Mouse (Mus musculus): ENCODE data around the gene Zfp706.
"Not testable (repeated sequence)": the region's sequence is repeated elsewhere in the genome, so short reads cannot be mapped to it uniquely, and the experiment has no call there.

The Zfp706 gene

DNA sequence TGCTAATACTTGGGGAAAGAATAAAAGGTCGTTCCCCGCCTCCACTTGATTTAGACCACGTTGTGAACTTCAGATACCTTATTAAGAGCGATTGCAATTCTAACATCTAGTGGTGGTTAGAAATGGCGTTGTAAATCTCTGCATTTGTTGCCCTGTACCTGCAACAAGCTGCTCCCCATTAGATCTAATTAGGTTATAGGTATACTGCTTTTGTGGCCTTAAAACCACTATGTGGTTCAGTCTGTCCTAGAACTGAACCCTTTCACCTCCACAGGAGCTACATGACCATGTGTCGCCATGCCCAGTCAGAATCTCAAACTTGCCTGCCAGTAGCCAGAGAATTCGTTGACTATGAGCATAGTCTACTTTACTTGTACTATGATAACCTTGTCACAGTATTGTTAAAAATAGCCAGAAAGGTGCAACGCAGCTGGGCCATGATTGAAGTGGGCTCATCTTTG is 416 bp upstream of the Zfp706 start:
- DNase-seq, result no peak

DNA sequence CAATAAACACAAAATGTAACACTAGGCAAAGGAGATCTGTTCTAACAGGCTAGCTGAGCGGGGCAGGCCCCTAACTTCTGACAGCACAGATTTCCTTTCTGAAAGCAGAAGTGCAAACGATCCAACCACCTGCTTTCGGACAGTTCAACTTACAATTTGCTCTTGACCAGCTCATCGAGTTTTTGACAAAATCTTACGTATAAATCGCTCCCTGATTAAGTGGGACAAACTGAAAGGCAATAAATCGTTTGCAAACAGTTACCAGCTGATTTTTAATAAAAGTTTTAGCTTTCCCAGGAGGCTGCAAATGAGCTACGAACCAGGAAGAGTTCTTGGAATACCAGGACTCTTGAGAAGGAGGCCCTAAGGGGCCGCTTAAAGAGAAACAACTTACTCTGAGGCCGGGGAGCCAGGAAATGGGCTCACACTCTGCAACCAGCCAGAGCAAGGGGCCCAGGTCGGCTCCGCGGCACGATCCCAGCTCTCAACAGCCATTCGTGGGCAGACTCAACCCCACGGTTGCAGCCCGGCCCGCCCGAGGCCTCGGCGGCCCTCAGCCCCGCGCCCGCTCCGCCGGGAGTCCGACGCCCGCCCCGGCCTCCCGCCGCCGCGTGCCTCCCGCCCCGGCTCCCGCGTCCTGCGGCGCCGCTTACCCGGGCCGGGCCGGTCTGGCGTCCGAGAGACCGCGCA is 953 bp downstream of the Zfp706 start:
- peak in 1 of 2 experiments; percentile 11 for DNase-seq

DNA sequence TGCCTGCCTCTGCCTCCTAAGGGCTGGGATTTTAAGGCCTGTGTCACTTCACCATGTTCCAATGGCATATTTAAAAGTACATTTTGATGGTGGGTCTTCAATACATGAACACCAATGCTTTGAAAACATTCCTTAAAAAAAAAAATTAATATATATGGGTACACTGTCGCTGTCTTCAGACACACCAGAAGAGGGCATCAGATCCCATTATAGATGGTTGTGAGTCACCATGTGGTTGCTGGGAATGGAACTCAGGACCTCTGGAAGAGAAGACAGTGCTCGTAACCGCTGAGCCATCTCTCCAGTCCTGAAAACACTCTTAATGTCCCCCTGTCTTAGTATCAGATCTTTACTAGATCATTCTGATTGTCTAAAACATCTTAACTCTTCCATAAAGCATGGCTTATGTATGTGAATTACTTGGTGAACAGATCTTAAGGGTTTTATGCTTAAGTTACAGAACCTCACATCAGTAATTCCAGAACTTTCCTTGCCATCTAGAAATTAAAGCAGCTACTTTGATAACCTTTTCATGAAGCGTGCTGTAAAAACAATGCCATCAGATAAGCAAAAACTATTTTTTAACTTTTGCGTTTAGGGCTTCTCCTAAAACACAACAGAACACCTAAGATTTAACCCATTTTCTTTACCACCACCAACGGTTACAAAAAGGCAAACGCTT is 1.6 kb downstream of the Zfp706 start:
- DNase-seq, result no peak

DNA sequence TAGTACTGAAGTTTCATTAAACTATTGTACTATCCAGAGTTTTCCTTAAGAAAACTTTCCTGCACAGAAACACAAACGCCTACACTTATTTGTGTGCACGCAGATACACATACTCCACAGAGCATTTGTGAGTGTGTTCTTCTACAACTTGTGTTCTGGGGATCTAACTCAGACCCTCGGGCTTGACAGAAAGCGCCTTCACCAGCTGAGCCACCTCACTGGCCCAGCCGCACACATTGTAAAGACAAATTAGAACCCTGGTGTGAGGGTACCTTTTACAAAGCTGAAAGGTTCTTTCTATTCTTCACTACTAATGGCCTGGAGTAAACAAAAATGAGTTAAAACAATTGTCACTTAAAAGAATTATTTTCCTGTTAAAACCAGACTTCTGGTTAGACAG is 2.7 kb downstream of the Zfp706 start:
- DNase-seq, result no peak

DNA sequence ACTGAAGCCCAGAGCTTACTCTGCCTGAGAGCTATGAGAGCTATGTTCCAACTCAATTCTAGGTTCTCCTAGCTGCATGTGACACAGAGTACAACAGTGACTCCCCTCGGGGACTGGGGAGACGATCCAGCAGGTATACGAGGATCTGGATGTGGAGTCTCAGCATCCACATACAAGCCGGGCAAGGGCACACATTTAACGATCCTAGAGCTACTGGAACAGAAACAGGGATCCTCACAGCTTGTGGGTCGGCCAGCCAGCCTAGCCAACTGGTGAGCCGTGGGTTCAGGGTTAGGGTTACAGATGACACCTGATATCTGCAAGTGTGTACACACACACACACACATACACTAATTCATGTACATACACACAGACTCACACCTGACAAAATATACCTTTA is 5.3 kb downstream of the Zfp706 start:
- DNase-seq, result no peak

DNA sequence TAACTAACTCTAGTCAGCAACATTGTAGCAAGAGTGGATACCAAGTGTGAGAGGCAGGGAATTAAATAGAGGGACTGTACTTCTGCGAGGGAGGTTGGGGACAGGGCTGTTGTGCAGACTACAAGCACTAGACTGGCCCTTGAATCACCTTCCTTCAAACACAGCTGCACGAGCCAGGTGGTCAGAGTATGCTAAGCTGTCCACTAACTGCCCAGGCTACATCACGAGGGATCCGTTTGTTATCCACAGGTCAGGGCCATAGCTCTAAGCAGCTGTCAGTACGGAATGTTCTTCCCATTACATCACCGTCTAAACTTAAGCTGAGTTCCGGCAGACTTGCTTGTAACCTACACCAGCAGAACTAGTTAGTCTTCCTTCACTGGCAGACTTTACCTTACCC is 8.0 kb downstream of the Zfp706 start:
- not testable (repeated sequence) for DNase-seq

DNA sequence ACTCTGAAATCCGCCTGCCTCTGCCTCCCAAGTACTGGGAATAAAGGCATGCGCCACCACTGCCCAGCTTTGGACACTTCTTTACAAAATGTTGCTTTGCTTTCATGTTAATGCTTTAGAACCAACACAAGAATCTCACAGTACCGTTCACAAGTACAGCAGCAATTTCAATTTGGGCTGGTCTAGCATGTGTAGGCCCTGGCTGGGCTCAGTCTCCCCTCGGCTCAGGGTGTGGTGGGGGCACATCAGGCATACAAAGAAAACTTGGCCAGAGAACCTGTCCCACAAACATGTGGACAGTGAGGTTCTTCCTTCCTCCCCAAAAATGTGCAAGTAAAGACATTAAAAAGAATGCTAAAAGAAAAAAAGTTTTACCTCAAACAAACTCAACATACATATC is 12.4 kb downstream of the Zfp706 start:
- DNase-seq, result no peak

DNA sequence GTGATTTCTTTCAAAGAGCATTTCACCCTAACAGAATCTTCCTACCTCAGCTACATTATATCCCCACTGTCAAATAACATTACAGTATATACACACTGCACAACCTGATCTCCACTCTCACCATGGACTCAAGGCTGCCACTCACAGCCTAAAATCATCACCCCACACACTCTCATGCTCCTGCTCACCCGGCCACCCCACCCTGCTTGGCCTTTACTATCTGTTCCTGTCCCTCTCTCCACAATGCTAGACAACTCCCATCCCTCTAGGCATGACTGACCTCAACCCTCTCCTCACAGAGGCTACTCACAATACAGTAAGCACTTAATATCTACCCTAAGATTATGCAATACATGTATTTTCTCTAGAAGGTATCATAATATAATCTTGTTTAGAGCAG is 12.9 kb downstream of the Zfp706 start:
- no peak for DNase-seq

DNA sequence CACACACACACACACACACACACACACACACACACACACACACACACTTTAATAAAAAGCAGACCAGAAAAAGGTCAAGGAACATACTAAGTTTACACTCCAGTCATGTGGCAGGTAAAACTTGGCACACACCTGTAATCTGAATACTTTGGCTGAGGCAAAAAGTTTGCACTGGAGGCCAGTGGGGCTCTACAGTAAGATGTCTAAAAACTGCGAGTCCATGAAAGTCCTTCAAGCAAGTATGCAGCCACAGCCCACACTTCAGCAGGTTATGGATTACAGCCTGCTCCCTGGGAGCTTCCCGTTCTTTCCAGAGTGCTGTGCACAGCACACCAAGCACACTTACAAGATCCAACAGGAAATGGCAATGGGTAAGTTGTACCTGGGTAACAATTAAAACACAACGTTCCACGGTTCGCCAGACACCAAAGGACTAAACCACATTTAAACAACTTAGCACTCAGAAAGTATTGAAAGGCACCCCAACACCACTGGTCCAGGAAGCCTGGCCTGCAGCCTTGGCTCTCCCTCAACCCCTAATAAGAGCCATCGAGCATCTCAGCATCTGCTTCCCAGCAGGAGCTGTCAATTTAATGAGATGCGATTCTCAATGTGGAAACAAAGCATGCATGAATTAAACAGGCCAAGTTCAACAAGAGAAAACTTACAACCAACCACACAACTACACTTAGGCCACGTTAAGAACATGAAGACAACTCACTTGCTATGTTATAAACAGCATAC is 14.0 kb downstream of the Zfp706 start:
- DNase-seq, result no peak

DNA sequence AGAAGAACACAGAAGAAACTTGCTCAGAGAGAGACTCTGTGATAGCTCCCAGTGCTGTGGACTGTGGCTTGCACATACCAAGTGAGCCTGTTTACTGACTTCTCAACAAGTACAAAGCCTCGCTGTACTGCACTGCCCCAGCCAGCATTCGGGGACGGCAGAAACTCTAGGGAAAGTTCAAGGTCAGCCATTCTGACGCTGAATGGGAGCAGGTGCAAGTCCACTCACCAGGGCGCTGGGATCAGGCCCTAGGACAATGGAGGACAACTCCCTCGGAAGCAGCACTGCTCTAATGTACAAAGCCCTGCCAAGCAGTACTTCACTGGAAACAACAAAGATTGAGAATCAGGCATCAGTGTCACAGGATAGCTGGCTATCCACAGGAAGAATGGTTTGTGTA is 16.2 kb downstream of the Zfp706 start:
- DNase-seq, result no peak

DNA sequence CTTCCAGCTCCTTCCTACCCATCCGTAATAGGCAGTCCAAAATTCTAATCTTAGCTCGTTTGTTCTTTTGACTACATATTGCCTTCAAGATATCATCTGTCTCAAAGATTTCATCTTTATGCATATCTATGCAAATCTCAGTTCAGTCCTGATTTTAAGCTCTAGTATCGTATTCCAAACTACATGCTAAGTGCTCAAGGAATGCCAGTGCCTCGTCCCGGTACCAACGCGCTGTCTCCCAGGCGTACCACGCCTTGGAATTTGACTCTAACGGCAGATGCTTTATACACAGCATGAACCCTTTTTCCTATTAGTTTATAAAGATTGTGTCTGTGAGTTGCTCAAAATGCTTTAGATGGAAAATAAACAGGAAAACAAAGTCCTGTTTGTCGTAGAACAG is 17.7 kb downstream of the Zfp706 start:
- DNase-seq, result no peak

DNA sequence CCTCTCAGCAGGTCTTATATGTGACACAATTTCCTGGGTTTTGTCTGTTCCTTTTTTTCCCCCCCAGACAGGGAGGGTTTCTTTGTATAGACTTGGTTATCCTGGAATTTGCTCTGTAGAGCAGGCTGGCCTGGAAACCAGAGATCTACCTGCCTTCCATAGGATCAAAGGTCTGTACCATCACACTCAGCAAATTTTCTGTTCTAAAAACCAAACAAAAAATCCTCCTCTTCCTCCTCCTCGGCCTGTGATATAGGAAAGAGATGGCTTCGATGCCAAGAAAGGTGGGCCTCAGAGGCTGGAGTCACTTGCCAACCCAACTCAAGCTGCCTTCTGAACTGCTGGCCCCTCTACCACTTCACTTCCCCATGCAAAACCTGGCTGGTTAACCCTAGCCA is 18.9 kb downstream of the Zfp706 start:
- no peak for DNase-seq

DNA sequence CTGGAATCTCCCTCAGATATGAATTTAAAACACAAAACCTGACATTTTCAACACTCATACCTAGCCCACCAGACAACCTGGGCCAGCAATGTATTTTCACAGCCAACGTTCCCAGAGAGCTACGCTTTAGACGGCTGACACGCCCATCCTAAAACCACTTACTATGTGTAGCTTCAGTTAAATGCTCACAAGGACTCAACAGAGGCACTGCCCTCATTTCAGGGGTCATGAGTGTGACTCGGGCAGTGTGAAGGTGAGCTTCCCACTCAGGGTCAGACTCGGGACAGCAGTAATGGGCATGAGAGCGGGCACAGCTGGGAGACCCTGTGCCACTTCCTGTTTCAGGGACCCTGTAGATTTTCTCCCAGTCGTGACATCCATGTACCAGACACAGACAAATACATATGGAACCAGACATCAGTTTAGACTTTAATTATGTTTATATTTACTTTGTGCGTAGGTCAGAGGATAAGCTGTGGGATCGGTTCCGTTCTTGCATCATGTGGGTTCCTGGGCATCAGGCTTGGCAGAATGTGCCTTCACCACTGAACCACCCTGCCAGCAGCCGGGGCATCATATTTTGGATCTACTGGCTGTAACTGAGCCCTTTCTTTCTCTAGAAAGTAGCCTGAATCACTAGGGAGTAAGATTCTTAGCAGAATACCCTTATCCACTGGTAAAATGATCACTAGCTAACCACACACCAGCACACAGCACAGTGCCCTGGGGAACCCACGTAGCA is 19.4 kb downstream of the Zfp706 start:
- DNase-seq, result no peak

DNA sequence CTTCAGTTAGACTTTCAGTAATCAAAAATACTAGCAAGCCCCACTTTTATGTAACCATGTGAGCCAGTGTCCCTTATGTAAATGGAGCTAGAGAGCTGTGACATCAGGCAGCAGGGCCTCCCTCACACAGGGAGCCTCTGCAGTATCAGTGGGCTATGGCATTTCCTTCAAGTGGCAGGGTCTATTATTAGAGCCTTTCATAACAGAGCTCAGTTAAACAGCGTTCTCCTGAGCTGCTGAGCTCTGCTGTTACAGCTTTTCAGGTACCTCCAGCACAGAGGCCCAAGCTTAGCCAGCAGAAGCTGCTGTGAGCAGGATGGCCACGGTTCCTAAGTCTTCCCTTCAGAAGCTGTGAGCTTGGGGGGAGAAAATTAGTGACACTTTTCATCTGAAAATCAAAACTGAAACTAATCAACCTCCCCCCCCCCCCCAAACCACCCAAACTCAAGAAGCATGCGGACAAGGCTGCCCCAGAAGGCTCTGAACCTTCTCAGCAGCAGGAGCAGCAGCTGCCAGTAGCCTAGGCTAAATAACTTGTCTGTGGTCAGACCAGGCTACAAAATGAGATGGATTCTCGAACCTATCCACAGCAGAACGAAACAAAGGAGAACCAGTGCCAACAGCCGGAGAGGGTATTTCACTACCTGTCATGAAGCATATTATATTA is 20.2 kb downstream of the Zfp706 start:
- DNase-seq, result no peak

DNA sequence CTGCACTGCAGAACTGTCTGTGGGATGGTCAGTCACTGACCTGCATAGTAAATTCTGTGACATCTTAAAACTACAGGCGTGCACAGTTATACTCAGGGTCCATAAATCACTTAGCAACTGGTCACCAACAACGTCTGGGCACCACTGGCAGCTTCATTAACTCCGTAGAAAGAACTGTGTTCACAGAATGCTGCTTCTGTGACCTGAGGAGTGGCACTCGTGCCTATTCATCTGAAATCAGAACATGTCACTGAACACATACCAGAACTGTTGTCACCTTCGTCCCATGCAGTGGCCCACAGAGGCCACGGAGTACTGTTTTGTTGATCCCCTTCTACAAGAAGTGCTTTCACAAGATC is 22.0 kb downstream of the Zfp706 start:
- no peak for DNase-seq

DNA sequence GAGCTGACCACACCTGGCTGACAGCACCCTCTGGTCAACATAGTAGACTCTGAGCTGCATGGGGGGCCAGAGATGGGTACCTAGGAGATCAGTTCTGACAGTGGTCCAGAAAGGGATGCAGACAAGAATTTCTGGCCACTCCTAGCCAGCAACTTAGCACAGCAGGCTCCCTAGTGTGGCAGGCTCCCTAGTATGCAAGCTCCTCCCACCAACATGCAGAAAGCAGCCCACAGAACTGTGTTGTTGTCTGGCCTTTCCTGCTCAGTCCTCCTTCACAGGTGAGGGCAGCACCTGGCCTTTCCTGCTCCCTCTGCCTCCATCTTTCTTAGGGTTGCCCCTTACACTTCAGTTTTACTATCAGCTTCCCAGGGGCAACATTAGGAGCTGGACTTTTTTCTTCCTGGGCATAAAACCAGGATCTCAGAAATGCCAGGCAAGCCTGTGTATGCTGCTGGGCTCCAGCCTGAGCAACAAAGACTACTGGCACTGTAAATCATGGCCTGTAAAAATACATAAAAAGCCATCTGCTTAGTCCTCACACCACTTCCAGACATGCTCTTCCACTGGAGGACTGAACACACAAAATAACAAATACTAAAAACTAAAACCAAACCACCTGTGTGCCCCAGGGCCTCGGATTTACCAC is 22.5 kb downstream of the Zfp706 start:
- DNase-seq, result no peak

DNA sequence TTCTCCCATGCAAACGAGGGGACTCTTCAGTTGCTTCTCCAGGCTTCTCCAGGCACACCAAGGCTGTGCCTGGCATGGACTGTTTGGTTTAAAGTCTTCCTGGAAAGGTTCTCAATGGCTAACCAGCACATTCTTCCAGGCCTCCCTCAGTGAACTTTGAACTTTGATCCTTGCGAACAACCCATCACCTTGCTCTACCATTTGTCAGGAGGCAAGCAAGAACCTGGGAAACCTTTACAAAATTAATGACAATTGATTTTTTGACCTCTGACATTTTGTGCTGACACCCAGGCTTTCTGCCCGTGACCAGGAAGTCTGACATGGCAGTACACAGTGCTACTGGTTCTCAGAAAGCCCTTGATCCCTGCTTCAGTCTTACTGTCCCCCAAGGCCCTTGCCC is 24.1 kb downstream of the Zfp706 start:
- DNase-seq, result no peak

DNA sequence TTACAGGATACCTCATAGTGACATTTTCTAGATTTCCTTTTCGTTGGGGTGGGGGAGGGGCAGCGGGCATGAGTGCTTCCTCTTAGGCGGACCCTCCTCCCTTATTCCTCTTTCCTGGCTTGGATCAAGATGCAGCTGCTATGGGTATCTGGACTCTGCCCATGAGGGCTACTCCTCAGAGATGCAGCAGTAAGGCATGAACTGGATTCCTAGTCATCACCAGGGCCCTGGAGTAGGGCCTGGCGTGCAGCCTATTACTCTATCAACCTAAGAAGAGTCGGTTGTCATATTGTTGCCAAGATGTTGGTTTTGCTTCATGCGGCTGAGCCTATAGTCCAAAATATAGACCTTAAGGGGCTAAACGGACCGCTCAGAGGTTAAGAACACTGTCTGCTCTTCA is 27.3 kb downstream of the Zfp706 start:
- DNase-seq, result no peak

DNA sequence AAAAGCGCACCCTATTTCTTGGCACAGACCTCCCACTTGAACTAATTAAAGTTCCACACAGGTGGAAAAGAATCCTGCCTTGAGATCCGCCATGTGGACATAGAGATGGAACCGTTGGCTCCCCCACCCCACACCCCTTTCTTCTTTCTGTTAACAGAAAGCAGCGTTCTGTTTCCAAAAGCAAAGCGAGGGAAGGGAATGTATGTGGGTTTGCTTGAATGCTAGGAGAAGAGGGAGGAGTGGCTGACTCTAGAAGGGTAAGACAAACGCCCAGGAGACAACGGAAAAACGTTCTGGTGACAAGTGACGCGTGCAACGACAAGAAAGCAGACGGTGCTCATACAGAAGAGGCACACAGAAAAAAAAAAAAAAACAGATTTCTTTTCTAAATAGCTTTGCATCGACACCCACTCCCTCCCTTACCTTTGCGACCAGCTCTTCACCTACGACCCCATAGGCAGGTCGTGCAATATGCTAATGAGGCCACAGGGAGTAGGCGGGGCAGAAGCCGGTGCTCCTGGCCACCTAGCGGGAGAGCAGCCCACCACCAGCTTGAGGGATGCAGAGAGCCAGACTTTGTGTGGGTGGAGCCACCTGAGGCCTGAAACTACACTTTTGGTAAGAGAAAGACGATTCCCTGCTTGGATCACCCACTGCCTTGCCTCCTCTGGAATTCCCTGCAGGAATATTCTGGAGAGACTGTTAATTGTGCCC is 27.9 kb downstream of the Zfp706 start:
- peak; percentile 73 to 80 for DNase-seq

DNA sequence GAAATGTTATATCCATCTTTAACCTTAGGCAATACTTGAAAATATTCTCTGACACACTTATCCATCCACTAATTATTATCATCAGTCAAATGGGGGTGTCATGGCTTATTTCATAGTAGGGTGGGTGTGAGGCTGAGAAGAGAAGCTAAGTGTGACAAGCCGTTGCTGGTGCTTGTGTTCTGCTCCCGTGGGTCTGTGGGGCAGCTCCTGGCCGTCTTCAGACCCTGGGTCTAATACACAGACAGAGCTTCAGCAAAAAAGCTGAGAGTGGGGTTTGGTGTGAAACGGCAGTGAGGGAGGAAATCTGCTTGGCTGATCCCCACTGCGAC is 28.4 kb downstream of the Zfp706 start:
- DNase-seq, result no peak

DNA sequence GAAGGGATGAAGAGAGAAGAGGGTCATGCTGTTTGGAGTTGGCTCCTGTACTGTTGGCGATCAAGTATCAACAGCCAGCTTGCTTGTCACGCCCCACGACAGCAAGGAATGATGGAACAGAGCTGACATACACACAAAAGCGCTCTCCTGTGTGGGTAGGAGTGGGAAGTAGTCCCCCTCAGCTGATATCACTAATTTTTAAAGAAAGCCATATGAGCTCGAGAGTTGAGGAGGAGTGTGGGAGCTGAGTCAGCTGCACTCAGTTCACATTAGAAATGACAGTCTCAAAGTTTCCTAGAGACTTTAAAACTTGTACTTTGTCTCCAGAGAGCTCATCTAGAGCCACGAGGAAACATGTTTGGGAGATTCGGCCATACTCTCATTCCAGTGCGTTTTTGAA is 29.8 kb downstream of the Zfp706 start:
- no peak for DNase-seq

DNA sequence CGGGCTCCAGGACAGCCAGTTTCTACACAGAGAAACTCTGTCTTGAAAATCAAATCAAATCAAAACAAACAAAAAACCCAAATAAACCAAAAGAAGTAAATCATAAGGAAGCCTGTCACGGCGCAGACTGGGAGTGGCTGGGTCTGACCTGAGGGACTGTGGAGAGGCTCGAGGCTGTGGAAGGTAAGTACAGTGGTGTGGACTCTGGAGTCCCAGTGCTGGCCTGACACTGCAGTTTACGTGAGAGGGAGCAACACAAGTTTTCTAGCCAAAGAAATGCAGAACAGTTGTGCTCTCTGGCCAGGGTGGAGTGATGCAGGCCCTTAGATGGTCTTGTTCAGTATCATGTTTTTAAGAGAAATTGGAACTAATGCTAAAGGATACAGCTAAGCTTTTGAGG is 31.9 kb downstream of the Zfp706 start:
- DNase-seq, result no peak
